Mouse (Mus musculus) regulatory T cell (primary cell): Measurements from ENCODE around the gene Nrcam.
"Not testable (repeated sequence)": the region's sequence is repeated elsewhere in the genome, so short reads cannot be mapped to it uniquely, and the experiment has no call there.

Experiments used
- in situ Hi-C: fragments of 300-600 bp; cut with MboI, MseI; formaldehyde crosslinking; loops from one replicate; pipeline ENCODE4 v1.15.1; 2025; ENCODE audit warnings: high pct_unique_total_duplicates

The Nrcam gene

GRCm38 (mm10) chr12:44328381-44329315, at the start of gene Nrcam:
Gene Nrcam (plus strand): TSS chr12:44328885.
- in situ Hi-C loops: no loop called here

- in situ Hi-C loops: not testable (repeated sequence)
Measured at GRCm38 (mm10) chr12:44280147-44280546, 48.5 kb upstream of the Nrcam start.

- in situ Hi-C loops: no loop called here
Measured at GRCm38 (mm10) chr12:44281534-44281933, 47.2 kb upstream of the Nrcam start.

GRCm38 (mm10) chr12:44283378-44283777, 45.3 kb upstream of the Nrcam start:
- in situ Hi-C loops: no loop called here

- in situ Hi-C loops: no loop called here
Measured at GRCm38 (mm10) chr12:44286992-44287391, 41.7 kb upstream of the Nrcam start.

- in situ Hi-C loops: no loop called here
Measured at GRCm38 (mm10) chr12:44292281-44292680, 36.4 kb upstream of the Nrcam start.

- in situ Hi-C loops: loop anchor here (5.0 kb wide), 1 partner anchor 237 kb away; no protein-coding TSS in a partner anchor
Measured at GRCm38 (mm10) chr12:44300793-44301192, 27.9 kb upstream of the Nrcam start.

- in situ Hi-C loops: loop anchor here (5.0 kb wide), 1 partner anchor 233 kb away; no protein-coding TSS in a partner anchor
Measured at GRCm38 (mm10) chr12:44304012-44304411, 24.7 kb upstream of the Nrcam start.

- in situ Hi-C loops: loop anchor here (5.0 kb wide), 1 partner anchor 232 kb away; no protein-coding TSS in a partner anchor
Measured at GRCm38 (mm10) chr12:44304869-44305268, 23.8 kb upstream of the Nrcam start.

GRCm38 (mm10) chr12:44308221-44308620, 20.5 kb upstream of the Nrcam start:
- in situ Hi-C loops: no loop called here

GRCm38 (mm10) chr12:44315212-44315611, 13.5 kb upstream of the Nrcam start:
- in situ Hi-C loops: no loop called here

GRCm38 (mm10) chr12:44325091-44325490, 3.6 kb upstream of the Nrcam start:
- in situ Hi-C loops: no loop called here

- in situ Hi-C loops: no loop called here
Measured at GRCm38 (mm10) chr12:44327452-44327851, 1.2 kb upstream of the Nrcam start.

GRCm38 (mm10) chr12:44329316-44330215, 881 bp downstream of the Nrcam start:
- in situ Hi-C loops: no loop called here

- in situ Hi-C loops: no loop called here
Measured at GRCm38 (mm10) chr12:44330216-44330719, 1.6 kb downstream of the Nrcam start.

GRCm38 (mm10) chr12:44337136-44337640, 8.5 kb downstream of the Nrcam start:
- in situ Hi-C loops: no loop called here

GRCm38 (mm10) chr12:44338195-44338622, 9.5 kb downstream of the Nrcam start:
- in situ Hi-C loops: no loop called here

GRCm38 (mm10) chr12:44344075-44344474, 15.4 kb downstream of the Nrcam start:
- in situ Hi-C loops: no loop called here

- in situ Hi-C loops: no loop called here
Measured at GRCm38 (mm10) chr12:44345251-44345650, 16.6 kb downstream of the Nrcam start.

- in situ Hi-C loops: no loop called here
Measured at GRCm38 (mm10) chr12:44346143-44346542, 17.5 kb downstream of the Nrcam start.

GRCm38 (mm10) chr12:44355116-44355515, 26.4 kb downstream of the Nrcam start:
- in situ Hi-C loops: no loop called here

GRCm38 (mm10) chr12:44357460-44357859, 28.8 kb downstream of the Nrcam start:
- in situ Hi-C loops: no loop called here
